Mouse (Mus musculus) cerebellum, postnatal 10 days (tissue): Measurements from ENCODE around the gene Gnb1.
A peak's percentile ranks its signal among the peaks of the same experiment; 100 is the strongest.

Source experiments
- DNase-seq, 2 experiments: peaks; one replicate each; pipeline ENCODE4 v3.0.0; 2021; ENCODE audit warnings: mixed read lengths in 2 of 2

The Gnb1 gene

DNA sequence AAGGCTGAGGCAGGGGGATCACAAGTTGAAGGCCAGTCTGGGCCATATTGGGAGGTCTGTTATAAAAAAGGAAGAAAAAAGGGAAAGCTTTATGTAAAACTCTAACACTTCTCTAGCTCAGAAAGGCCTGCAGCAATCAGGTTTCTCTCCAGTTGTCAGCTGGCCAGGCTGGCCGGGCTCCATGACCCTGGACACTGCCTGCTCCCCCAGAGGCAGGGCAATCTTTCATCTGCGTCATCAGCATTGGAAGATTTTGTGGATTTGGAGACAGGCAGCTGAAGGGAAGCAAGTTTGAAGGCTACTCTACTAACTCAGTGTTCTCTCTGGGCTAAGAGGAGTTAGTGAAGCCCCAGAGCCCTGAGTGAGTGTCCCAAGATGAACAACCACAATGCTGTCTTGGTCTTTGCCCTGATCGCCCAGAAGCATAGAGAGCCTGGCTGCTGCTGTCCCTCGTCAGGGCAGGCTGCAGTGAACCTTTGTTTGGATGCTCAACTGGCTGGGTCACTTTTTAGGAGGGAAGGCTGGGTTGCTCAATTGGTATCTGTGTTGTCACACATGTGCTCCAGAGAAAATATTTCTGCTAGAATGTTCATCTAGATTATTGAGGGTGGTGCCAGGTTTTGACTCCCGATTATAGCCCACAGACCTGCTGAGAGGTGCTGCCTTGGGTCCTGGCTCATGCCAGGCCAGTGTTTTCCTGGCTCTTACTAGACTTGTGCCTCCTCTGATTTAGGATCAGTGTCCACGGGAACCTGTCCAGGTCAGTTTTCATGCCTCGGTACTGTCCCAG lies 87.4 kb downstream of the Gnb1 start:
- DNase-seq, result no peak

DNA sequence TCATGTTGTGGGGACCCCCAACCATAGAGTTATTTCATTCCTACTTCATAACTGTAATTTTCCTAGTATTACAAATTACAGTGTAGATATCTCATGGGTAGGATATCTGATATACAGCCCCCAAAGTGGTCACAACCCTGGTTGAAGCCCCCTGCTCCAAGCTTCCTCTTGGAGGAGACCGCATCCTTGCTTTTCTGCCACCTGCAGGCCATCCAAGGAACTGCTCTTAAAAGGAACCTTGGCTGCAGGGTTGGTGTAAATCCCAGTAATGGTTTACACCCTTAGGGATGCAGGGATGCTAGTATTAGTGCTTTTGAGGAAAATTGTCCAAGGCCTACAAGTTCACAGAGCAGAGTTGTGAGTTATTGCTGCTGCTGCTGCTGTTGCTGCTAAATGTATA lies 89.3 kb downstream of the Gnb1 start:
- peak; percentile 82 to 86 for DNase-seq

DNA sequence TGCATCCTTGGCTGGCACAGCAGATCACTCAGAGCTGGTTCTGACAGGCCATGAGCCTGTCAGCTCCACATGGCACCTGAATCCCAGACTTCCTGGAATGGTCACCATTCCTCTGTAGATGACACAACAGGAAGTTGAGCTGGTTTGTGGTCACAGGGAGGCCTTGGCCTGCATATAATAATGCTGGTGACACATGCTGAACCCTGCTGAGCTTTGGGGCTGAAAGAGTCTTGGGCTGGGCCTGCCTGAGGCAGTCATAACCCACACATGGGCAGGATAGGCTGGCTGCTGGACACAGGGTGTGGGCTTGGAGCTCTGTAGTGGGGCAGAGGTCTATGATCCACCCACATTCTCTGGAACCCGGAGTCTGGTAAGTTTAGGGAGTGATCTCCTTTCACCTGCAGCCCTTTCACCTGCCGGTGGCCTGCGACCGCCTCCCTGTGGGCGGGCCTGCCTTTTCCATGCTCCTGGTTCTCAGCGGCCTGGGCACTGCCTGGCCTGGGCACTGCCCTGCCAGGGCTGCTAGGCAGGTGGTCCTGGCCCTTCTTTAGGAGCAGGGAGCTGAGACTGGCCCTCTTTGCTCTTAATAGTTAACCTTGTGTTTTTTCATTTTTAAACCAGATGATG lies 91.2 kb downstream of the Gnb1 start:
- DNase-seq, result no peak

DNA sequence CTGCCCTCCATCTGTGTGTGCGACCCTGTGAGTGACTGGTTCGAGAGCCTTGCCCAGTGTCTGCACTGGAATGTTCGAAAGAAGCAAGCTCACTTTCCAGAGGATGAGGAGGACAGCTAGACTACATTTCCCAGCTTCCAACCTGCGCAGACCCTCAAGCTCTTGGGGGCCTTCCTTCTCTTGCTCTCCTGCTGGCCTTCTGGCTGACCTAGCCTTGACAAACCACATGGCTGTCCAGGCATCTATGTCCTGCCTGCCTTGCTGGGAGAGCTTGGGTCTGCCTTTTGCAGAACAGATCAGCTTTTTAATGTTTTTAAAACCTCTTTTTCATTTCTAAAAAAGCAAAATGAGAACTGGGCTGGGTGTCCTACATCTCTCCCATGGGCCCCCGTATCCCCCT lies 98.2 kb downstream of the Gnb1 start:
- DNase-seq, result no peak

DNA sequence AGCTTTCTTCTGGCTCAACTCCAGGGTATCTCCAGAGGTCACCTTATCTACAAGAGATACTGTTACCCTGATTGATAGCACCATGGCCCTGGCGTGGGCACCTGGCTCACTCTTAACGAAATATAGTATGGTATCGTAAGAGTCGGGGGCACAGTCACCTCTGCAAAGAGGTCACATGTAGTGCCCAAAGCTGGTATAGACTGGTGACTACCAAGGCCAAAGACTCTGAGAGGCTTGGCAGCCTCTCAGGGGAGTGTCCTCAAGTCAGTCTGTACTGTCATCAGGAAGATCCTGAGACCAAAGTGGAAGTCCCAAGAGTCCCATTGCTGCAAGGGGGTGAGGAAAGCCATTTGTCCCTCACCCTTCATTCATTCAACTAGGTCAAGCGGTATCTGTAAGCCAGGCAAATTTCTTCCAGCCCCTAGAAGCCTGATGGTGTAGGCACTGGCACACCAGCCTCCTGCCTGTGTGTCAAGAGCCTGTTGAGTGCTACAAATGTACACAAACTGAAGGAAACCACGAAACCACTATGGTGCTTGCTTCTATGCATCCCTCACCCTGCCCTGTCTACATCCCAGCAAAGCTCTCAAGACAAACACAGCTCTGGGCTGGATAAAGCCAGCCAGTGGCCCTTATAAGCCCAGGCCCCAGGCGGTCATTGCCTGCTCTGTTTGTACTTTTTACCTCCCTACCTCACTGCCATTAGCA lies 100.0 kb downstream of the Gnb1 start:
- DNase-seq, result no peak

DNA sequence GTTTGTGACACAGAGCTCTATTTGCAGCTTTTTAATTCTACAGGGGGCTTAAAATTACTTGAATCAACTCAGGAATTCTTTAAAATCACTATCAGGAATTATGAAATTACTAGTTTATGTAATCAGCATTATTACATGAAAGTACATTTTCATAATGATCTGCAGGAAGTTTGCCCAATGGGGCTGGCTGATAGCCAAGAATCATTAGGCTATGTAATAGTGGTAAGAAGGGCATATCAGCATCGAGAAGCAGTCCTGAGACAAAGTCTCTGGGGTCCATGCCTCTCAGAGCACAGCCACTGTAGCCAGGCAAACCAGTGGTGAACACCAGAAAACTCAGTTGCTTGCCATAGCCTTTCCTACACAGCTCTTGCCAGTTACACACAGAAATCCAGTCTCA lies 102.6 kb downstream of the Gnb1 start:
- peak; percentile 20 to 29 for DNase-seq

DNA sequence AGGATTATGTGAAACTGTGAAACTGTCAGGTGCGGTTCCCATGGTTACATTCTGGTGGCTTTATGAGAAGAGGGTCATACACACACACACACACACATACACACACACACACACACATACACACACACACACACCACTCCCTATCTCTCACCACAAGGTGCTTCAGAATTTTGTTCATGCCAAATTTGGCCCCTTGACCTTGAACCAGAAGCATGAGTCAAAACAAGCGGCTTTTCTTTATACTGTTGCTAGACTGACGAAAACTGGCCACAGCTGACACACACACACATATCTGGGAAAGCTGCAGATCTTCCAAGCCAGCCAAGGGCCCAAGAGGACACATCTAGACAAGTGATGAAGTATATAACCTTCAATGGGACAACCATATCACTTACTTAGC lies 104.6 kb downstream of the Gnb1 start:
- DNase-seq, result no peak

DNA sequence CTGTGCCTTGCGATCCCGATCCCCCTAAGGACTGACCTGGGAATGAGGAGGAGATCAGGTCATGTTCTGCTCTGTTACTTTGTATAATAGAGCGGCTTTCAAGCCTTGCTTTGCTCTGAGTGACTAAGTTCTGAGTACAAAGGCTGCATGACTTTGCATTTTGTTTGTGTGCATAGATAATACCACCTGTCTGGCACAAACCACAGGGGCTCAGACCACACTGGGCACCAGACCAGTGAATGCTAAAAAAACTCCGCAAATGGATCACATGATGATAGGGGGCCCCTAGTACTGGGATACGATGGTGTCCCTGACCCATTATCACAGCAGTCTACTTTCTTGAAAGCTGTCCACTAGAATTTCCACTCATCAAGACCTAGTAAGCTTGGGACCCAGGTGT lies 105.4 kb downstream of the Gnb1 start:
- DNase-seq, result no peak

DNA sequence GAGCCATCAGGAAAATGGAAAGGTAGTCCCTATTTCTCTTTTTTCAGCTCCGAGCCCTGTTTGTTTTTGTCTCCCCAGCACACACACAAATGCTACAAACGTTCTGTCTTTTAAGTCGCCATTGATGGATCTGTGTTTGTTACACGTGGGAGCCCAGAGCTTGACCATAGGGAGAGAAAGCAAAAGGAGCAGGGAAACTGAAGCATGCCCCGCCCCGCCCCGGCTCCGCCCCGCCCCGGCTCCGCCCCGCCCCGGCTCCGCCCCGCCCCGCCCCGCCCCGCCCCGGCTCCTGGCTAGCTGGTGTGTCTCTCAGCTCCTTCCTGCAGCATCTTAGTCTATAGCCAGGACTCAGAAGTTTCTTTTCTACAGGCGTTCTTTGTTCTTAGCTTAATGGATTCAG lies 107.4 kb downstream of the Gnb1 start:
- DNase-seq, result no peak

DNA sequence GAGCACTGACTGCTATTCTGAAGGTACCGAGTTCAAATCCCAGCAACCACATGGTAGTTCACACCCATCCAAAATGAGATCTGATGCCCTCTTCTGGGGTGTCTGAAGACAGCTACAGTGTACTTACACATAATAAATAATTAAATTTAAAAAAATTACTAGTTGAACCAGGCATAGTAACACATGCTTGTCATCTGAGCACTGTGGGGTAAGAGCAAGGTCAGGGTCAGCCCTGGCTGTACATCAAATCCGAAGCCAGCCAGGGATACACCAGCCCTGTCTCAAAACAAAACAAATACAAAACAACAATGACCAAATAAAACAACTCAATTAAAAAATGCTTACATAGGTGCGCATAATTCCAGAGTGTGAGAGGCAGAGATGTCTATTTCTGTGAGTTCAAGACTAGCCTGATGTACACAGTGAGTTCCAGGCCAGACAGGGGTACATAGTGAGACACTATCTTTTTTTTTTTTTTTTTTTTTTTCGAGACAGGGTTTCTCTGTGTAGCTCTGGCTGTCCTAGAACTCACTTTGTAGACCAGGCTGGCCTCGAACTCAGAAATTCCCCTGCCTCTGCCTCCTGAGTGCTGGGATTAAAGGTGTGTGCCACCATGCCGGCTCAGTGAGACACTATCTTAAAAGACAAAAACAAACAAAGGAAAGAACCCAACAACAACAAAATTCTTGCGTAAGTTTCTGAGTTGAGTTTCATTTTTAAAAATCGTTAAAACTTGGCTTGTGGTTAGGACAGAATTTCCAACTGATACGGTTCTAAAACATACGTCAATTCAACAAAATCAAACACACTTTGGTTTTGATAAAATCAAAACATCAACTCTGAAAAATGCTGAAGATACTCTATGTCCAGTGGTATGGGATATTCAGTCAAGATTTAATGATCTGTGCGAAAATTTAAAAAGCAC lies 109.0 kb downstream of the Gnb1 start:
- no peak for DNase-seq

DNA sequence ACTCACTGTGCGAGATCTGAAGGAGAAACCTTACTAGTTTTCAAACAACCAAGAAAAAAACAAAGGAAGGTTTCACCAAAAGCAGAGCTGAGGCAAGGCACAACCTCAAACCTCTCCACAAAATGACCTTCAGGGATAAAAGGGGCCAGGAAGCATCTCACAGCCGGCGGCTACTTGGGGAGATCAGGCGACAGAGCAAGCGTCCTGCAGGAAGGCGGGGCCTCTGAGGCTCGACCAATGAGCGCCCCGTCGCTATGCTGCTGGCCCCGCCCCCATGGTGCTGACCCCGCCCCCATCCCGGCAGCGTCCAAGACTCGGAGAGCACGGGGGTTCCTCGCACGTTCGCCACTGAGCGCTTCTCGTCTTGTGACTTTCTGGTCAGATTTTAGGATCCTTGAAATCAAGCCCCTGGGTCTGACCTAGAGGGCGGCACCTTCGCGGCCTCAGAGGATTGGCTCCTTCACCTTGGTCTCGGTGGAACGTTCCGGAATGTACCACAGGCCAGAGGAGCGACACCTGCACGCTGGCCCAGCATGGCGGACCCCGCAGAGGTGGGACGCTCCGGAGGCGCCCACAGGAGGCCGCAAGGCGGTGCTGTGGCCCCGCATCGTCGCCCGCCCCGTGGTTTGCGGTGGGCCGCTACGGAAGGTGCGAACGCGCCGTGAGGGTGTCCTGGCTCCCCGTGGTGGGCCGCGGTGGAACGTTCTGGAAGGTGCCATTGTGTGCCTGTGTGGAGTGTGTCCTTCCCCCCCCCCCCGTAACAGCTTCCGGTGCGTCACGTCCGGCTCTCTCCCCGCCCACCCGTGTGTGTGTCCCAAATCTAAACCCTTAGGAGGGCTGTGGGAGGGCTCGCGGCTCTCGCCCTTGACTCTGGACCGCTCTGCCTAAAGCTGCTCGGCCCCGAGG lies 110.2 kb downstream of the Gnb1 start, which contains the start of gene Slc35e2:
Gene Slc35e2, plus strand, starts transcription at position 326 of the 906 bp plus-strand sequence.
- DNase-seq, result peak; percentile 99 to 100

DNA sequence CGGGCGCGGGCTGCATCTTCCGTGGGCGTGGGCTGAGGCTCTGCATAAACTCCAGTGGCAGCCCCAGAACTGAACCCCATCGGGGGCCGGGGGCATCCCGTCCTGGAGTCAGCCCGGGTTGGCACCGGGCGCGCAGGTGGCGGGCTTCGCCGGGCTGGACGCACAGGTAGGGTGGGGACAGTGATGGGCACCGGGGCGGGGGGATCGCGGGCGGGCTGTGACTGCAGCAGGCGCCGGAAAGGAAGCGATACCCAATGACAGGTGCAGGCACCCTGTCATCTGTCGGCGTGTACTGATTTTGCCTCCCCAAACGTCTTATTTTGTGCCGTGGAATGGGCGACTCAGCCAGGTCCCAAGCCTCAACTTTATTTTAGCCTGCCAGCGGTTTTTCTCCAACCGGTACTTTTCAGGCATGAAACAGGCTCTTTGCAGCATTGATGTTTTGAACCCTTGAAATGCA lies 110.9 kb downstream of the Gnb1 start:
- no peak for DNase-seq

DNA sequence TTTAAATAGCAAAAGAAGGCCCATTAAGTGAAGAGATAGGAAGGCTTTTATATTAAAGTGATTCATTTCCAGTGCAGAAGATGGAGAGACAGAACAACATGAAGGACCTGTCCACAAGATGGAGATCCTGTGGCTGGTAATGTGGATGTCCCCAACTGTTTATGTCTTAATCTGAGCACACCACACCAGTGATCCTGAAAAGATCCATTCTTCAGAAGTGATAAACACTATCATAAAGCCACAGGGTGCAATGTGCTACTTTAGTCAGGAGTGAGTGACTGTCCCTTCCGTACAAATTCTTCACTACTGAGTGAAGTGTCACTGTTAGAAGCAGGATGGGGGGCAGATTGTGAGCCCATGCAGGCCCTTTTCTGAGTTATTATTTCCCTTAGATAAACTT lies 111.6 kb downstream of the Gnb1 start:
- DNase-seq, result no peak

DNA sequence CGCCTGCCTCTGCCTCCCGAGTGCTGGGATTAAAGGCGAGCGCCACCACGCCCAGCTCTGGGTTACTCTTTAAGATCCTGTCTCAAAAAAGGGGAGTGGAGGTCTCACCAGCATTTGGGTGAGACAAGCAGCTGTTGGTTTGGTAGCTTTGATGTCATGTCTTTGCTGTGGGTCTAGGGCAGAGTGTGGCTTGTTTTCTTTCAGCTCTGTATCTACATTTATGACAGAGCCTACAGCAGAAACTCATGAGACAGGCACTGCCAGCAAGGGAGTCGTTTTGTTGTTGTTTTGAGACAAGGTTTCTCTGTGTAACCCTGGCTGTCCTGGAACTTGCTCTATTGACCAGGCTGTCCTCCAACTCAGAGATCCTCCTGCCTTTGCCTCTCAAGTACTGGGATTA lies 112.6 kb downstream of the Gnb1 start:
- no peak for DNase-seq

DNA sequence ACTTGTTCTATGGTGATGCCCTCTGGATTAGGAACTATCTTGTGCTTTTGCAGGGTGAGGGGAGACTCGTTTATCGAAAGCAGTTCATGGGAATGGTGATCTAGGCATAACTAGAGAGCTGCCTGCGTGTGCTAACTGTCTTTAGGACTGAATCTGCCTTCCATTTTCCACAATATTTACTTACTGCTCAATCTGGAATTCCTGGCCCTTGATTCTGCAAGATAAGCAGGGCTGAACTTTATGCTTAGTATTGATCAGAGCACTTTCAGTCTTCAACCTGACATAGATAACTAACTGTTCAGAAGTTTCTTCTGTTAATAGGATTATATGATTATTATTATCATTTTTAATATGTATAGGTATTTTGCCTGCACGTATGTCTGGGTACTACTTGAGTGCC lies 114.0 kb downstream of the Gnb1 start:
- DNase-seq, result no peak

DNA sequence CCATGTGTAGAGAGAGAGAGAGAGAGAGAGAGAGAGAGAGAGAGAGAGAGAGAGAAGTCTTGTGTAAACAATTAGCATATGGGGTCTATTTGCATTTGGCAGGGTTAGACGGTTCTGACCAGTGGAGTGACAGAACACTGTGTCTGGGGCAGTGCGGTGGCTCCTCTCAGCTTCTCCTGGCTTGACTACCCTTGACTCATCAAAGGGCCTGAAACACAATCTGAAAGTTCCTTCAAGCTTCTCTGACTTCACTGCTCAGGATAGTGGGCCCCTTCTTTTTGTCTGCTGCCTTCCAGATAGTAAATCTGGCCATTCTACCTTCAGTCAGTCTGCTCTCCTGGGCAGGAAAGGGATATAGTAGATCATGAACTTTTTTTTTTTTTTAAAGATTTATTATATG lies 115.7 kb downstream of the Gnb1 start:
- DNase-seq, result no peak
